Mouse (Mus musculus) intestine, embryonic 14.5 days (tissue): ENCODE measurements around the gene Leng9. TPM values are rescaled to one million over a fixed set of nuclear protein-coding genes. Genes with fewer than 3 reads are reported as not detected.

Experiments used
- ATAC-seq: fragments of 200-750 bp; cut with Nextera tagmentation; replicated peaks from 2 replicates; pipeline ENCODE4 v1.8.0; 2017; ENCODE audit warnings: low read depth, moderate number of reproducible peaks, moderate TSS enrichment, moderate library complexity; ENCODE audit not compliant: low FRiP score, low TSS enrichment
- DNase-seq: peaks from one replicate; pipeline ENCODE4 v3.0.0-alpha.2; 2018; ENCODE audit warnings: low spot score
- H3K27ac ChIP-seq: fragments of 300-500 bp; sonication (generic); 2 replicates; pipeline ENCODE4 v1.5.1; 2014; ENCODE audit warnings: low read depth, mild to moderate bottlenecking, control low read depth
- H3K27me3 ChIP-seq: fragments of 300-500 bp; sonication (generic); replicated peaks from 2 replicates; pipeline ENCODE4 v1.6.1; 2014; ENCODE audit warnings: low read length, control low read depth; ENCODE audit not compliant: control insufficient read depth, insufficient read depth
- H3K36me3 ChIP-seq: fragments of 300-500 bp; sonication (generic); 2 replicates; pipeline ENCODE4 v1.6.1; 2014; ENCODE audit warnings: low read length, control low read depth; ENCODE audit not compliant: control insufficient read depth, insufficient read depth
- H3K4me1 ChIP-seq: fragments of 300-500 bp; sonication (generic); replicated peaks from 2 replicates; pipeline ENCODE4 v1.6.1; 2014; ENCODE audit warnings: low read length, control low read depth, mixed read lengths; ENCODE audit not compliant: control insufficient read depth, insufficient read depth
- H3K4me2 ChIP-seq: fragments of 300-500 bp; sonication (generic); 2 replicates; pipeline ENCODE4 v1.6.1; 2014; ENCODE audit warnings: low read length
- H3K4me3 ChIP-seq: fragments of 300-500 bp; sonication (generic); 2 replicates; pipeline ENCODE4 v1.5.1; 2014; ENCODE audit warnings: low read depth, low read length, control low read depth, mixed read lengths
- H3K9ac ChIP-seq: fragments of 300-500 bp; sonication (generic); 2 replicates; pipeline ENCODE4 v1.6.1; 2014; ENCODE audit warnings: mild to moderate bottlenecking, low read length
- H3K9me3 ChIP-seq: fragments of 300-500 bp; sonication (generic); 2 replicates; pipeline ENCODE4 v1.6.1; 2016; ENCODE audit warnings: low read length, control low read depth; ENCODE audit not compliant: control insufficient read depth
- WGBS: fragments of 180-500 bp; shearing (Covaris S2); extraction: QIAGEN DNeasy Blood & Tissue Kit; methylation state at CpG from one replicate; pipeline ENCODE4 v1.1.7; 2014; 5-methylcytosine and 5-hydroxymethylcytosine counted together
- polyA plus RNA-seq: library from polyadenylated mRNA; unstranded; fragments of >200 nt; fragmentation: Nextera tagmentation; extraction: Ambion mirVana; gene quantifications from 2 replicates; pipeline ENCODE4 v1.2.1, GENCODE M21; 2014

Leng9 gene
- polyA plus RNA-seq, 1 experiment from 2014 or later = 2.7 TPM

DNA sequence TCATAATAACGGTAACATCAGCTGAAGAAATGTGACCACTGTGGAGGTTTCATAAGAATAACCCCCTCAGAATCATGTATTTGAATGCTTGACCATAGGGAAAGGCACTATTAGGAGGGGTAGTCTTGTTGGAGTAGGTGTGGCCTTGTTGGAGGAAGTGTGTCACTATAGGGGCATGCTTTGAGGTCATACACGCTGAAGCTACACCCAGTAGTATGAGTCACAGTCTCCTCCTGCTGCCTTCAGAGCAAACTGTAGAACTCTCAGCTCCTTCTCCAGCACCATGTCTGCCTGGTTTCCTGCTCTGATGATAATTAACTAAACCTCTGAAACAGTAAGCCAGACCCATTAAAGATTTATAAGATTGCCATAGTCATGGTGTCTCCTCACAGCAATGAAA, 51.3 kb downstream of the Leng9 start:
- H3K4me3 ChIP-seq = no peak overlapping the region
- no peaks in the 10 kb centered on the region for H3K4me1 ChIP-seq
- no peaks in the 10 kb centered on the region for H3K9me3 ChIP-seq
- no peaks in the 10 kb centered on the region for H3K36me3 ChIP-seq
- no peak for DNase-seq
- WGBS = 69% methylated on average over 2 of the region's 2 CpGs
- H3K9ac ChIP-seq = no peak overlapping the region
- no peaks in the 10 kb centered on the region for H3K27me3 ChIP-seq
- H3K4me2 ChIP-seq = no peak overlapping the region
- H3K27ac ChIP-seq = no peak overlapping the region
- no peak for ATAC-seq

DNA sequence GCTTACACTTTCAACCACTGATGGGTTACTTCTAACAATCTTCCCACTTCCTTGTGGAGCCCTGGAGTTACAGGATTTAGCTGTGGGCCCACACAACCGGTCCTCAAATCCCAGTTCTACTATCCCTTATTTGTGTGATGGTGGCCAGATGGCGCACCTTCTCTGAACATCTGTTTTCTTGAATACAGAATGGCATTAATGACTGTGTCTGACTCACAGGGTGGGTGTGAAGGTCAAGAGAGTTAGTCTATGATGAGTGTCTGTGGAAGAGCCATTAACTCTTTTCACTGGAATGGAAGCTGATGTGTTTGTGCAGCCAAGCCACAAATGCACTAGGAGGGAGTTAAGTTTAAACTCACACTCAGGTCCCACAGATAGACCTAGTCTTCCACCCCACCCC, 51.9 kb downstream of the Leng9 start:
- no peak for ATAC-seq
- H3K36me3 ChIP-seq = no peaks in the 10 kb centered on the region
- no peak overlapping the region for H3K4me2 ChIP-seq
- H3K4me1 ChIP-seq = no peaks in the 10 kb centered on the region
- DNase-seq = no peak
- no peak overlapping the region for H3K9ac ChIP-seq
- 85% methylated on average over 2 of the region's 2 CpGs for WGBS
- no peaks in the 10 kb centered on the region for H3K27me3 ChIP-seq
- no peak overlapping the region for H3K27ac ChIP-seq
- H3K9me3 ChIP-seq = no peaks in the 10 kb centered on the region
- H3K4me3 ChIP-seq = no peak overlapping the region

Other genes starting within 250 kb of the Leng9 start
- 0.11 and 0.13 TPM in 2 replicates for gene Lilra6, start 234.9 kb downstream of the Leng9 start, polyA plus RNA-seq
- gene Lair1, start 87.2 kb downstream of the Leng9 start, polyA plus RNA-seq = 2.1 and 2.3 TPM in 2 replicates
- 5.2 and 7.1 TPM in 2 replicates for gene Ttyh1, start 31.0 kb downstream of the Leng9 start, polyA plus RNA-seq
- 48.2 and 51.4 TPM in 2 replicates for gene Leng8, start 13.3 kb downstream of the Leng9 start, polyA plus RNA-seq
- 58.5 and 62.4 TPM in 2 replicates for gene Cdc42ep5, start 14.5 kb upstream of the Leng9 start, polyA plus RNA-seq
- 0.11 and 0.16 TPM in 2 replicates for gene Lilra5, start 87.4 kb upstream of the Leng9 start, polyA plus RNA-seq
- gene Ncr1, start 187.3 kb upstream of the Leng9 start, polyA plus RNA-seq = not detected in 2 replicates
- gene Gp6, start 247.4 kb upstream of the Leng9 start, polyA plus RNA-seq = 0.30 and 0.31 TPM in 2 replicates